Mouse (Mus musculus) limb, embryonic 11.5 days (tissue): Measurements from ENCODE around the gene Clec12a. TPM values are rescaled to one million over a fixed set of nuclear protein-coding genes. Genes with fewer than 3 reads are reported as not detected.

Source experiments
- ATAC-seq: fragments of 200-750 bp; cut with Nextera tagmentation; 2 replicates; pipeline ENCODE4 v1.8.0; 2017; ENCODE audit warnings: low read depth; ENCODE audit not compliant: insufficient number of reproducible peaks, low FRiP score, low TSS enrichment
- DNase-seq: peaks from one replicate; pipeline ENCODE4 v3.0.0-alpha.2; 2015; ENCODE audit warnings: low spot score
- H3K27ac ChIP-seq: fragments of 300-500 bp; sonication (generic); replicated peaks from 2 replicates; pipeline ENCODE4 v1.5.1; 2014; ENCODE audit warnings: low read depth, mild to moderate bottlenecking, low read length
- H3K27me3 ChIP-seq: fragments of 300-500 bp; sonication (generic); 2 replicates; pipeline ENCODE4 v1.6.1; 2014; ENCODE audit warnings: mild to moderate bottlenecking, low read length, mixed read lengths; ENCODE audit not compliant: control insufficient read depth, insufficient read depth
- H3K36me3 ChIP-seq: fragments of 300-500 bp; sonication (generic); 2 replicates; pipeline ENCODE4 v1.6.1; 2014; ENCODE audit warnings: mild to moderate bottlenecking, low read length, moderate library complexity, mixed read lengths; ENCODE audit not compliant: control insufficient read depth, insufficient read depth
- H3K4me1 ChIP-seq: fragments of 300-500 bp; sonication (generic); 2 replicates; pipeline ENCODE4 v1.6.1; 2014; ENCODE audit warnings: low read length, mixed read lengths; ENCODE audit not compliant: control insufficient read depth, insufficient read depth
- H3K4me2 ChIP-seq: fragments of 300-500 bp; sonication (generic); 2 replicates; pipeline ENCODE4 v1.6.1; 2014; ENCODE audit warnings: low read depth, mild to moderate bottlenecking, moderate library complexity; ENCODE audit not compliant: severe bottlenecking
- H3K4me3 ChIP-seq: fragments of 300-500 bp; sonication (generic); 2 replicates; pipeline ENCODE4 v1.5.1; 2014; ENCODE audit warnings: low read depth, low read length
- H3K9ac ChIP-seq: fragments of 300-500 bp; sonication (generic); 2 replicates; pipeline ENCODE4 v1.6.1; 2014; ENCODE audit warnings: mild to moderate bottlenecking, low read length
- H3K9me3 ChIP-seq: fragments of 300-500 bp; sonication (generic); 2 replicates; pipeline ENCODE4 v1.6.1; 2016; ENCODE audit warnings: low read length; ENCODE audit not compliant: control insufficient read depth
- WGBS: fragments of 180-500 bp; shearing (Covaris S2); extraction: QIAGEN DNeasy Blood & Tissue Kit; methylation state at CpG from one replicate; pipeline ENCODE4 v1.1.7; 2014; 5-methylcytosine and 5-hydroxymethylcytosine counted together
- polyA plus RNA-seq: library from polyadenylated mRNA; unstranded; fragments of >200 nt; fragmentation: Nextera tagmentation; extraction: Ambion mirVana; gene quantifications from 2 replicates; pipeline ENCODE4 v1.2.1, GENCODE M21; 2014

Gene Clec12a
- polyA plus RNA-seq, 1 experiment from 2014 or later = 0.29 TPM

- no peak overlapping the region for H3K9ac ChIP-seq
- no peak for ATAC-seq
- no peaks in the 10 kb centered on the region for H3K4me1 ChIP-seq
- H3K4me2 ChIP-seq = no peak overlapping the region
- H3K4me3 ChIP-seq = no peak overlapping the region
- no peaks in the 10 kb centered on the region for H3K27me3 ChIP-seq
- H3K36me3 ChIP-seq = no peaks in the 10 kb centered on the region
- DNase-seq = no peak
- no peaks in the 10 kb centered on the region for H3K9me3 ChIP-seq
- H3K27ac ChIP-seq = no peak overlapping the region
Measured at GRCm38 (mm10) chr6:129405999-129406398, 63.5 kb downstream of the Clec12a start.

GRCm38 (mm10) chr6:129407324-129407723 is 64.8 kb downstream of the Clec12a start:
- H3K9ac ChIP-seq = no peak overlapping the region
- no peak overlapping the region for H3K27ac ChIP-seq
- no peak for DNase-seq
- no peaks in the 10 kb centered on the region for H3K4me1 ChIP-seq
- no peaks in the 10 kb centered on the region for H3K9me3 ChIP-seq
- no peaks in the 10 kb centered on the region for H3K36me3 ChIP-seq
- no peak overlapping the region for H3K4me2 ChIP-seq
- 56% methylated on average over 2 of the region's 2 CpGs for WGBS
- no peak for ATAC-seq
- H3K4me3 ChIP-seq = no peak overlapping the region
- no peaks in the 10 kb centered on the region for H3K27me3 ChIP-seq

- DNase-seq (no peak), ATAC-seq (no peak)
- 88% methylated on average over 2 of the region's 2 CpGs for WGBS
- no peaks in the 10 kb centered on the region for H3K36me3 ChIP-seq
- no peak within 1 kb of the TSS for H3K27ac ChIP-seq
- H3K9me3 ChIP-seq = no peaks in the 10 kb centered on the region
- H3K27me3 ChIP-seq = no peaks in the 10 kb centered on the region
- no peak within 1 kb of the TSS for H3K4me2 ChIP-seq
- H3K9ac ChIP-seq = no peak within 1 kb of the TSS
- H3K4me3 ChIP-seq = no peak within 1 kb of the TSS
- no peaks in the 10 kb centered on the region for H3K4me1 ChIP-seq
Measured at GRCm38 (mm10) chr6:129408562-129408961, 66.1 kb downstream of the Clec12a start, which contains the start of gene Clec9a. TSS of gene Clec9a (plus strand) at chr6:129408862.

- 78% methylated on average over 1 of the region's 1 CpGs for WGBS
- DNase-seq = no peak
- H3K4me3 ChIP-seq = no peak overlapping the region
Measured at GRCm38 (mm10) chr6:129414177-129414576, 71.7 kb downstream of the Clec12a start.

More at GRCm38 (mm10) chr6:129414177-129414576, 71.7 kb downstream of the Clec12a start:
- H3K9ac ChIP-seq = no peak overlapping the region
- H3K4me1 ChIP-seq = no peaks in the 10 kb centered on the region
- no peak overlapping the region for H3K4me2 ChIP-seq
- H3K9me3 ChIP-seq = no peaks in the 10 kb centered on the region
- no peaks in the 10 kb centered on the region for H3K27me3 ChIP-seq
- no peak overlapping the region for H3K27ac ChIP-seq
- no peaks in the 10 kb centered on the region for H3K36me3 ChIP-seq
- ATAC-seq = no peak

Other genes with a start within 250 kb of the Clec12a start
- not detected in 2 replicates for gene Clec2e, start 241.8 kb upstream of the Clec12a start, polyA plus RNA-seq
- gene Clec2d, start 162.1 kb upstream of the Clec12a start, polyA plus RNA-seq = 0.16 TPM in 1 of 2 replicates, not detected in the other
- gene Cd69, start 67.3 kb upstream of the Clec12a start, polyA plus RNA-seq = 0.11 and 0.28 TPM in 2 replicates
- gene 4922502D21Rik, start 10.9 kb upstream of the Clec12a start, polyA plus RNA-seq = not detected in 2 replicates
- gene Clec12b, start 43.2 kb downstream of the Clec12a start, polyA plus RNA-seq = not detected in 2 replicates
- 6.0 and 6.6 TPM in 2 replicates for gene Clec1b, start 54.6 kb downstream of the Clec12a start, polyA plus RNA-seq
- 0.41 and 0.44 TPM in 2 replicates for gene Clec9a, start 66.2 kb downstream of the Clec12a start, polyA plus RNA-seq
- 1.6 and 2.3 TPM in 2 replicates for gene Clec1a, start 109.3 kb downstream of the Clec12a start, polyA plus RNA-seq
- gene Olr1, start 164.5 kb downstream of the Clec12a start, polyA plus RNA-seq = 0.38 TPM in 1 of 2 replicates, not detected in the other
- not detected in 2 replicates for gene Tmem52b, start 169.9 kb downstream of the Clec12a start, polyA plus RNA-seq
- gene Gabarapl1, start 190.5 kb downstream of the Clec12a start, polyA plus RNA-seq = 11.7 and 12.2 TPM in 2 replicates
- gene Klre1, start 235.2 kb downstream of the Clec12a start, polyA plus RNA-seq = not detected in 2 replicates
- gene Klrd1, start 249.1 kb downstream of the Clec12a start, polyA plus RNA-seq = not detected in 2 replicates